Mouse (Mus musculus) cerebellum, adult 2 months (tissue): ENCODE measurements at regions not wholly inside any gene's neighbourhood (a gene's known extent, or its start where the extent isn't known, plus 50 kb on each side); places are given as distances from the start of the nearest gene placed in this dataset.

Experiments used
- DNase-seq, 2 experiments: peaks; one replicate each; pipeline ENCODE4 v3.0.0; 2021
- H3K27ac ChIP-seq: fragments of 200-500 bp; 2 replicates; pipeline ENCODE4 v1.5.1; 2012; ENCODE audit warnings: low read length, control low read depth, inconsistent platforms; ENCODE audit not compliant: insufficient read depth
- H3K27me3 ChIP-seq: fragments of 200-500 bp; 2 replicates; pipeline ENCODE4 v1.6.1; 2012; ENCODE audit warnings: inconsistent platforms, mild to moderate bottlenecking, low read length, moderate library complexity; ENCODE audit not compliant: control insufficient read depth, insufficient read depth
- H3K4me1 ChIP-seq: fragments of 200-500 bp; 2 replicates; pipeline ENCODE4 v1.6.1; 2011; ENCODE audit warnings: low read length; ENCODE audit not compliant: control insufficient read depth, insufficient read depth
- H3K4me3 ChIP-seq: fragments of 200-500 bp; replicated peaks from 2 replicates; pipeline ENCODE3; 2011; ENCODE audit warnings: mild to moderate bottlenecking, low read depth, low read length, control low read depth; ENCODE audit not compliant: insufficient read depth
- CTCF ChIP-seq: fragments of 200-500 bp; IDR thresholded peaks from 2 replicates; pipeline ENCODE4 v1.5.1; 2011; ENCODE audit warnings: low read depth, mild to moderate bottlenecking, control low read depth, low read length, moderate library complexity, borderline replicate concordance; ENCODE audit not compliant: insufficient read depth
- POLR2A ChIP-seq: fragments of 200-500 bp; IDR thresholded peaks from 2 replicates; pipeline ENCODE4 v1.6.1; 2011; ENCODE audit warnings: low read length, control low read depth, borderline replicate concordance; ENCODE audit not compliant: insufficient read depth
- WGBS: fragments of 180-500 bp; shearing (Covaris S2); methylation state at CpG from one replicate; pipeline ENCODE4 v1.1.7; 2018; 5-methylcytosine and 5-hydroxymethylcytosine counted together

GRCm38 (mm10) chr12:52622398-52622797 is 76.8 kb upstream of the Akap6 start:
- H3K27ac ChIP-seq = no peak overlapping the region
- no peak overlapping the region for H3K4me3 ChIP-seq
- H3K4me1 ChIP-seq = 0 out of 2 replicates have a peak, but pooled peaks cover 3% of the 10 kb centered on the region
- no peaks in the 10 kb centered on the region for H3K27me3 ChIP-seq
- TF ChIP-seq CTCF (no peak), POLR2A (no peak)
- no peak for DNase-seq
- WGBS = 98% methylated on average over 6 of the region's 6 CpGs

GRCm38 (mm10) chr12:52623416-52624108 is 75.6 kb upstream of the Akap6 start:
- TF ChIP-seq POLR2A = no peak
- no peak for TF ChIP-seq CTCF
- DNase-seq = no peak
- Histone ChIP-seq H3K27me3 (no peaks in the 10 kb centered on the region), H3K27ac (no peak overlapping the region), H3K4me3 (no peak overlapping the region), H3K4me1 (0 out of 2 replicates have a peak, but pooled peaks cover 3% of the 10 kb centered on the region)
- WGBS = 21% methylated on average over 10 of the region's 10 CpGs

- 80% methylated on average over 1 of the region's 1 CpGs for WGBS
- H3K27me3 ChIP-seq = no peaks in the 10 kb centered on the region
- TF ChIP-seq CTCF (no peak), POLR2A (no peak)
Observed at GRCm38 (mm10) chr12:52624871-52625270, 74.3 kb upstream of the Akap6 start.

DNA sequence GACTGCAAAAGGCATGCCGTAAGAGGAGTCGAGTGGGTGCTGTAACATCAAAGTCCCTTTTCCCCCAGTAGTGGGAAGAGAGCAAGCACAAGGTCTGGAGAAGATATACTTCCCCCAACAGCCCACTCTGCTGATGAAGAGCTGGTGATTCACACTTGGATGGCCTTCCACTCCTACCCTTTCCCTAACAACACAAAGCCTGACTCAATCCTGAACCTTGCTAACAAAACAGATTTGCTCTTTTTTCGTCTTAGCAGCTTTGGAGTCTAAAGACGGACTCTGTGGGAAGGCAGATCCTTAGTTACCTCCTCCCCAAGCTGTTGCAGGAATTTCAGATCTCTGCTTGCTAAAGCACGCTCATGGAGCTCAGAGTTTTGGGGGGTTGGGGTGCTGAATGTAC is 70.4 kb upstream of the Akap6 start:
- no peak overlapping the region for H3K27ac ChIP-seq
- 83% methylated on average over 5 of the region's 5 CpGs for WGBS
- H3K4me3 ChIP-seq = no peak overlapping the region
- no peaks in the 10 kb centered on the region for H3K4me1 ChIP-seq
- no peak for DNase-seq
- no peak for TF ChIP-seq CTCF
- H3K27me3 ChIP-seq = no peaks in the 10 kb centered on the region

More at GRCm38 (mm10) chr12:52624871-52625270, 74.3 kb upstream of the Akap6 start:
- DNase-seq = no peak
- no peak overlapping the region for H3K27ac ChIP-seq
- H3K4me3 ChIP-seq = no peak overlapping the region
- H3K4me1 ChIP-seq = 0 out of 2 replicates have a peak, but pooled peaks cover 3% of the 10 kb centered on the region

GRCm38 (mm10) chr12:52635121-52635878 is 63.9 kb upstream of the Akap6 start:
- 52% methylated on average over 8 of the region's 8 CpGs for WGBS
- TF ChIP-seq CTCF (no peak), POLR2A (no peak)
- H3K27ac ChIP-seq = no peak overlapping the region
- H3K27me3 ChIP-seq = no peaks in the 10 kb centered on the region
- no peaks in the 10 kb centered on the region for H3K4me1 ChIP-seq
- no peak overlapping the region for H3K4me3 ChIP-seq
- DNase-seq = no peak

GRCm38 (mm10) chr12:52636186-52636881 is 62.8 kb upstream of the Akap6 start:
- no peak for DNase-seq
- WGBS = 81% methylated on average over 6 of the region's 6 CpGs

DNA sequence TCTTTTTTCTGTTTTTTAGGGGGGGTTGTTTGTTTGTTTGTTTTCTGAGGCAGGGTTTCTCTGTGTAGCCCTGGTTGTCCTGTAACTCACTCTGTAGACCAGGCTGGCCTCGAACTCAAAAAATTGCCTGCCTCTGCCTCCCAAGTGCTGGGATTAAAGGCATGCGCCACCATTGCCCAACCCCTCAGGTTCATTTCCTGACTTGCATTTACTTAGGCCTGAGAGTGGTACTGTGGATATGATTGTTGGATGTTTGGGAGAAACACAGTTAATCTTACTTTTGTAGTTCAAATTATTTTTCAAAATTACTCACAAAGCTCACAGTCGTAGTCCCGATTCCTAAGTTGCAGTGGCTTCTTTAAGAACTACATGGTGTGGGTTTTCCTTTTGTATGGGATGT is 62.3 kb upstream of the Akap6 start:
- WGBS = 94% methylated on average over 4 of the region's 4 CpGs
- no peak overlapping the region for H3K27ac ChIP-seq

More at GRCm38 (mm10) chr12:52636186-52636881, 62.8 kb upstream of the Akap6 start:
- Histone ChIP-seq H3K4me1 (no peaks in the 10 kb centered on the region), H3K27ac (no peak overlapping the region), H3K4me3 (no peak overlapping the region), H3K27me3 (no peaks in the 10 kb centered on the region)
- TF ChIP-seq POLR2A = no peak
- no peak for TF ChIP-seq CTCF

More for the DNA sequence above, 62.3 kb upstream of the Akap6 start:
- DNase-seq = no peak
- no peak for TF ChIP-seq CTCF
- no peak for TF ChIP-seq POLR2A
- H3K27me3 ChIP-seq = no peaks in the 10 kb centered on the region
- H3K4me3 ChIP-seq = no peak overlapping the region
- H3K4me1 ChIP-seq = no peaks in the 10 kb centered on the region
